Mouse (Mus musculus): Measurements from ENCODE around the gene Tsc2. TPM values are rescaled to one million over a fixed set of nuclear protein-coding genes. Genes with fewer than 3 reads are reported as not detected.
A peak's percentile ranks its signal among the peaks of the same experiment; 100 is the strongest.

Tsc2 gene
- polyA plus RNA-seq, 1 experiment from 2014 or later: 74.1 TPM

DNA sequence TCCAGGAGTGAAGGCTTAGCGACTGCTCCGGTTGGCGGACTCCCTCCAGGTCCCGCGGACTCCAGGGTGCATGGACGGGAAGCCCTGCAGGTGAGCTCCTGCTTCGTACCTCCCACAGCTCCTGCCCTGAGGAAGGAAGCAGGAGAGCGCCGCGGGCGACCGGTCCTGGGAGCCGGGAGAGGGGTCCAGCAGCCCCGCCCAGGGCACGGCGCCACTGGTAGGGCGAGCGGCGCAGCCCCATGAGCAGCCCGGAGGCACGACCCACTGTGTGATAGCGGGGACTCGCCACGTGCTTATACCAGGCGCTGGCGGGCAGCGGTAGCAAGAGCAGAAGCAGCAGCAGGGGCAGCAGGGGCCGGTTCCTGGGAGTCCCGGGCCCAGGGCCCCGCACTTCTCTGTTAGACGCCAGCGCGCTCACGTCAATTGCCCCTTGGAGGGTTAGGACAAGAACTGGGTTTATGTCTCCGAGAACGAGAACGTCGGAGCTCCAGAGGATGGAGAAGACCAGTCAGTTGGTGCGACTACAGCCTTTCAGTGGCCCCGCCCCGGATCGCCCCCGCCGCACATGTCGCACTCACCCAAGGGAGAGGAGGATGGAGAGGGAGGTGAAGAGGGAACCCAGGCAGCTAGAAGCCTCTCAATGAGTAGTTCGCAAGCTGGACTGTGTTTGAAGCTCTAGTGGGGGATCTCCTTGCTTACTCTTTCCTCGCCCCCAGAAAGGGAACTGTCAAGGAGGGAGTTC lies 25.8 kb upstream of the Tsc2 start, which contains the start of gene Npw:
Gene Npw, minus strand, starts transcription at position 441 of the 742 bp plus-strand sequence.
- no peaks in the 10 kb centered on the region for H3K9me3 ChIP-seq
- peak; percentile 65 for ATAC-seq
- peak within 1 kb of the TSS; percentile 51 for H3K9ac ChIP-seq (replicated peaks)
- peak within 1 kb of the TSS; percentile 59 for H3K4me2 ChIP-seq (replicated peaks)
- peaks cover 54% of the 10 kb centered on the region for H3K27me3 ChIP-seq
- H3K36me3 ChIP-seq: no peaks in the 10 kb centered on the region
- peak within 1 kb of the TSS; percentile 36 for H3K4me3 ChIP-seq (replicated peaks)
- WGBS: 2% methylated on average over 47 of the region's 47 CpGs
- no peak within 1 kb of the TSS for H3K27ac ChIP-seq
- peaks cover 14% of the 10 kb centered on the region for H3K4me1 ChIP-seq (replicated peaks)

DNA sequence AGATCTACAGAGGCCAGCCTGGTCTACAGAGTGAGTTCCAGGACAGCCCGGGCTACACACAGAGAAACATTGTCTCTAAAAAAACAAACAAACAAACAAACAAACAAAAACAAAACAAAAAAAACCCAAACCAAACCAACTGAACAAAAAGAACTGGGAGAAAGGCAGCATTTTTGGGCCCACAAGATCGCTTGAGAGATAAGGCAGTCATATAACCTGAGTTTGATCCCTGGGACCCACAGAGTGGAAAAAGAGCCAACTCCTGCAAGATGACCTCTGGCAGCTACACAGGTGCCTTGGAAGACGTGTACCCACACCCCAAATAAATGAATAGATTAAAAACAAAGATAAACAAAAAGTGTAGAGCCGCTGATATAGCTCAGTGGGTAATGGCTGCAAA lies 22.5 kb upstream of the Tsc2 start:
- Histone ChIP-seq H3K4me2 (replicated peaks) (no peak overlapping the region), H3K4me1 (replicated peaks) (peaks cover 20% of the 10 kb centered on the region), H3K9ac (replicated peaks) (no peak overlapping the region), H3K36me3 (no peaks in the 10 kb centered on the region), H3K27me3 (peaks cover 63% of the 10 kb centered on the region), H3K9me3 (no peaks in the 10 kb centered on the region), H3K4me3 (replicated peaks) (no peak overlapping the region), H3K27ac (no peak overlapping the region)
- no peak for ATAC-seq
- 80% methylated on average over 4 of the region's 4 CpGs for WGBS

- Histone ChIP-seq H3K4me2 (replicated peaks) (peak overlapping the region; percentile 44), H3K27ac (no peak overlapping the region), H3K9me3 (no peaks in the 10 kb centered on the region), H3K9ac (replicated peaks) (no peak overlapping the region), H3K36me3 (no peaks in the 10 kb centered on the region), H3K4me1 (replicated peaks) (peaks cover 27% of the 10 kb centered on the region), H3K27me3 (peaks cover 63% of the 10 kb centered on the region), H3K4me3 (replicated peaks) (peak overlapping the region; percentile 11; the same call in 1 of the 2 replicates)
- peak; percentile 37 for ATAC-seq
- WGBS: 7% methylated on average over 15 of the region's 19 CpGs
Observed at GRCm38 (mm10) chr17:24653967-24654710, 21.7 kb upstream of the Tsc2 start.

GRCm38 (mm10) chr17:24651835-24652234 lies 19.4 kb upstream of the Tsc2 start:
- Histone ChIP-seq H3K4me3 (replicated peaks) (no peak overlapping the region), H3K9ac (replicated peaks) (no peak overlapping the region), H3K27ac (no peak overlapping the region), H3K36me3 (no peaks in the 10 kb centered on the region), H3K4me1 (replicated peaks) (peaks cover 13% of the 10 kb centered on the region), H3K9me3 (no peaks in the 10 kb centered on the region), H3K4me2 (replicated peaks) (no peak overlapping the region), H3K27me3 (peaks cover 50% of the 10 kb centered on the region)
- ATAC-seq: no peak
- 75% methylated on average over 3 of the region's 3 CpGs for WGBS

- H3K9ac ChIP-seq (replicated peaks): 0 out of 2 replicates have a peak overlapping the region, but pooled peaks have one; percentile 88
- 74% methylated on average over 4 of the region's 4 CpGs for WGBS
- no peak overlapping the region for H3K27ac ChIP-seq
- no peak for ATAC-seq
- no peaks in the 10 kb centered on the region for H3K9me3 ChIP-seq
- H3K36me3 ChIP-seq: no peaks in the 10 kb centered on the region
- H3K4me1 ChIP-seq (replicated peaks): peaks cover 13% of the 10 kb centered on the region
- peak overlapping the region; percentile 63; the same call in 1 of the 2 replicates for H3K4me3 ChIP-seq (replicated peaks)
- peak overlapping the region; percentile 94 for H3K4me2 ChIP-seq (replicated peaks)
- peaks cover 41% of the 10 kb centered on the region for H3K27me3 ChIP-seq
Observed at GRCm38 (mm10) chr17:24650766-24651165, 18.3 kb upstream of the Tsc2 start.

DNA sequence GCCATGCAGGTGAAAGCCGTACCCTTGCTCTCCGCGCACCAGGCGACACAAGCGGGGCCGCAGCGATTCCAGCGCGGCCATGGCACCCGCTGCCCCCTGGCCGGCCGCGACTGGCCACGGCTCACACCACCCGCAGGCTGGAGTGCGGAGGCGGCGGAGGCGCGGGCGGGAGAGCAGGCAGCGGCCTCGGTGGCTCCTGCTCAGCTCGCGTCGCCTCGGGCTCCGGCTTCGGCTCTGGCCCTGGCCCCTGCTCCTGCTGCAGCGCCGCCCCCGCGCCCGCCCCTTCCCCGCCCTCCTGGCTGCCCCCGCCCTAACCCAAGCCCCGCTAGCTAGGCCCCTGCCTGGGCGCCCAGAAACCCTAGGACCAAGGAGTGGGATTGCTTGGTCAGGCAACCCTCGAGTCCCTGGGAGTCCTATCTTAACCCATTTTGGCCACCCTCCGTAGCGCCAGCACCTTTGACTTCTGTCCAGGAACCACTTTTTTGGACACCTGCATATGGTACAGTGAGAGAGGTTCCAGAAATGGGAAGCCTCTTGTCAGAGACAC lies 17.7 kb upstream of the Tsc2 start, which contains the start of gene Slc9a3r2:
Gene Slc9a3r2, minus strand, starts transcription at position 258 of the 547 bp plus-strand sequence.
- Histone ChIP-seq H3K9me3 (no peaks in the 10 kb centered on the region), H3K4me2 (replicated peaks) (peak within 1 kb of the TSS; percentile 94), H3K4me3 (replicated peaks) (peak within 1 kb of the TSS; percentile 63), H3K27me3 (peaks cover 41% of the 10 kb centered on the region), H3K27ac (peak within 1 kb of the TSS; percentile 37; the same call in 1 of the 2 replicates), H3K4me1 (replicated peaks) (peaks cover 13% of the 10 kb centered on the region), H3K36me3 (no peaks in the 10 kb centered on the region), H3K9ac (replicated peaks) (peak within 1 kb of the TSS; percentile 88)
- WGBS: 1% methylated on average over 40 of the region's 41 CpGs
- ATAC-seq: peak; percentile 70; the same call in 1 of the 2 replicates

DNA sequence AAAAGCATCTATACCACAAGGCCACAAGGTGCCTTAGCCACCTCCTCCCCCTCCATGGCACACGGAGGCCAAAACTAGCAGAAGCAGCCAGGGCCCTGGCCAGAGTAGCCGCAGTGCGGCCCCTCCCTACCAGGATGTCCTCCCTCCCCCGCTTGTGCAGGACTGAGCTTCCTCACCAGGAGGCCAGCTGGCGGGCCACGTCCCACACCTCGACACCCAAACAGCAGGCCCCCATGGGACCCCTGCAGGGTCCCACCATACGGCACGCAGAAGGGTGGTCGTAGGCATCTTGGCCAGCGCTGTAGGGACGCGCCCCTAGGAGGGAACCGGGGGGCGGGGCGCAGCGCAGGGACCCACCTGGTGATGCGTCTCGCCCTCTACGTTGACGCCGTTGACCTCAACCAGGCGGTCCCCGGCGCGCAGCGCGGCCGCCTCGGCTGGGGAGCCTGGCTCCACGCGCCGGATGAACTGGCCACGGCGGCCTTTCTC lies 17.2 kb upstream of the Tsc2 start:
- peak overlapping the region; percentile 37; the same call in 1 of the 2 replicates for H3K27ac ChIP-seq
- H3K36me3 ChIP-seq: no peaks in the 10 kb centered on the region
- H3K9ac ChIP-seq (replicated peaks): peak overlapping the region; percentile 88
- ATAC-seq: peak; percentile 43; the same call in 1 of the 2 replicates
- under 1% methylated on average over 35 of the region's 35 CpGs for WGBS
- H3K4me2 ChIP-seq (replicated peaks): peak overlapping the region; percentile 94
- peaks cover 40% of the 10 kb centered on the region for H3K27me3 ChIP-seq
- H3K9me3 ChIP-seq: no peaks in the 10 kb centered on the region
- peak overlapping the region; percentile 63 for H3K4me3 ChIP-seq (replicated peaks)
- H3K4me1 ChIP-seq (replicated peaks): peaks cover 13% of the 10 kb centered on the region

DNA sequence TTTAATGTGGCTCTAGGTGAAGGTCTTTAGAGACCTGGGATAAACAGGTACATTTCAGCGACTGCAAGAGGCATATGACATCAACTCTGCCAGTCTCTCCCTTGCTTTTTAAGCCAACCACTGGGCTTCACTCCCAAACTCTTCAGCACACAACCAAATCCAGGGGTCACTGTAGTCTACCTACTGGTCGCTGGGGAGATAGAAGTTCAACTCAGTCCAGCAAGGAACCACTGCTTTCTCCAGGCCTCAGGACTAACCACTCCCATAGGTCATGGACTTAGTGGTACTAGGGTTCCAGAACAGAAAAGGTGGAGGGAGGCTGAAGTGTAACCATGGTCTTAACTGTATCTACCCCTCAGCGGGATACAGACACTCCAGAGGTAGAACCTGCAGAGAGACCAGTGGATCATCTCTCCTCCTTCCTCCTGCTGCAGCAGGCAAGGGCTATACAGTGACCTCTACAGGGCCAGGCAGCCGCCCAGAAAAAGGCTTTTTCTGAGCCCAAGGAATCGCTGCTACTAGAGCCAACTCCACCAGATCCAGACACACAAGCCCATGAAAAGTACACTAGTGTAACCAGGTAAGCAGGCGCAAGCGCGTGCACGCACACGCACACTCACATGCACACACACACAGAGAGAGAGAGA lies 16.4 kb upstream of the Tsc2 start:
- Histone ChIP-seq H3K9ac (replicated peaks) (peak overlapping the region; percentile 25; the same call in 1 of the 2 replicates), H3K4me1 (replicated peaks) (peaks cover 13% of the 10 kb centered on the region), H3K27ac (no peak overlapping the region), H3K4me2 (replicated peaks) (peak overlapping the region; percentile 94), H3K9me3 (no peaks in the 10 kb centered on the region), H3K4me3 (replicated peaks) (peak overlapping the region; percentile 63), H3K36me3 (no peaks in the 10 kb centered on the region), H3K27me3 (peaks cover 37% of the 10 kb centered on the region)
- WGBS: 71% methylated on average over 10 of the region's 10 CpGs
- no peak for ATAC-seq

- ATAC-seq: no peak
- no peak overlapping the region; the same call in 1 of the 2 replicates for H3K9ac ChIP-seq (replicated peaks)
- H3K9me3 ChIP-seq: no peaks in the 10 kb centered on the region
- peaks cover 13% of the 10 kb centered on the region for H3K4me1 ChIP-seq (replicated peaks)
- no peak overlapping the region for H3K4me2 ChIP-seq (replicated peaks)
- H3K27me3 ChIP-seq: peaks cover 34% of the 10 kb centered on the region
- no peak overlapping the region for H3K27ac ChIP-seq
- no peak overlapping the region for H3K4me3 ChIP-seq (replicated peaks)
- WGBS: 76% methylated on average over 11 of the region's 11 CpGs
- no peaks in the 10 kb centered on the region for H3K36me3 ChIP-seq
Observed at GRCm38 (mm10) chr17:24647493-24647892, 15.1 kb upstream of the Tsc2 start.

GRCm38 (mm10) chr17:24646381-24646780 lies 14.0 kb upstream of the Tsc2 start:
- 91% methylated on average over 4 of the region's 4 CpGs for WGBS
- no peak for ATAC-seq

GRCm38 (mm10) chr17:24645916-24646315 lies 13.5 kb upstream of the Tsc2 start:
- Histone ChIP-seq H3K9ac (replicated peaks) (no peak overlapping the region), H3K9me3 (no peaks in the 10 kb centered on the region), H3K4me3 (replicated peaks) (no peak overlapping the region), H3K4me2 (replicated peaks) (no peak overlapping the region), H3K36me3 (no peaks in the 10 kb centered on the region), H3K4me1 (replicated peaks) (peaks cover 13% of the 10 kb centered on the region), H3K27me3 (peaks cover 27% of the 10 kb centered on the region), H3K27ac (no peak overlapping the region)
- ATAC-seq: no peak
- 87% methylated on average over 3 of the region's 3 CpGs for WGBS

More at GRCm38 (mm10) chr17:24646381-24646780, 14.0 kb upstream of the Tsc2 start:
- H3K9ac ChIP-seq (replicated peaks): no peak overlapping the region
- no peak overlapping the region for H3K27ac ChIP-seq
- H3K9me3 ChIP-seq: no peaks in the 10 kb centered on the region
- H3K4me3 ChIP-seq (replicated peaks): no peak overlapping the region
- no peak overlapping the region for H3K4me2 ChIP-seq (replicated peaks)
- H3K27me3 ChIP-seq: peaks cover 32% of the 10 kb centered on the region
- H3K4me1 ChIP-seq (replicated peaks): peaks cover 13% of the 10 kb centered on the region
- no peaks in the 10 kb centered on the region for H3K36me3 ChIP-seq
